Mouse (Mus musculus) ovary, postnatal 14 days (tissue): ENCODE measurements around the gene Cyp8b1.

ENCODE experiments used
- DNase-seq: peaks from one replicate; pipeline ENCODE4 v3.0.0; 2022; ENCODE audit warnings: low spot score

Cyp8b1 gene

DNA sequence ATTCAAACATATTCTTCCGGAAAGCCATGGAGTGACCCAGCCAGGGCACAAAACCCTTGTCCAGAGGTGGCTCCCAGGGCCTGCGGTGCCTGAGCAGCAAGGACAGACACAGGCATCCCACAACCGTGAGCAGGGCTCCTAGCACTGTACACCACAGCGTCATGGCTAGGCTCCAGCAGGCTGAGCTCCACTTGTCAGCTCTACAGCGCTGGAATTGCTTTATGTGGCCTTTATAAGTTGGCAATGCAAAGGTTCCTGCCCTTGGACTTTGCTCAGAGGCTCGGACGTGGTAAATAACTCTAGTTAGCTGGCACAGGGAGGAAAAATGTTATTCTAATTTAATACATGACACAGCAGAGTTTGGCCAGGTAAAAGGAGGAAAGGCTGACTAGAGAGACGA lies at the start of gene Cyp8b1:
Gene Cyp8b1, minus strand, starts transcription at position 204 of the 400 bp plus-strand sequence.
- no peak for DNase-seq

DNA sequence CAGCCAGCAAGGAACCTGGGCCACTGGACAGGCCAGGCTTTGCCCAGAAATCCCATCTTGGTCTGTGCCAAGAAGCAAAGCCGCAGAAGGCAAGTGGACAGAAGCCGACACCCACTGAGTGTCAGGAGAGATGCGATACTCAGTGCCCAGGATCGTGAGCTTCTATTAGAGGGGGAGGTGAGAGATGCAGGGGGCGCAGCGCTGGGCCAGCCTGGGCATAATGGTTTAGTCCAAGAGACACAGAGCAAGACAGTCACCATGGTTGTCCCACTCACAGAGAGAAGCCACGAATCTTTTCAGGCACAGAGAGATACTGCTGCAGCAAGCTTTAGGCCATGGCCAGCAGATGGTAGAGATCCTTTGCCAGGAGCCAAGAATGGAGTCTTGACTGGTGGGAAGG lies 48.8 kb upstream of the Cyp8b1 start:
- DNase-seq, result no peak

DNA sequence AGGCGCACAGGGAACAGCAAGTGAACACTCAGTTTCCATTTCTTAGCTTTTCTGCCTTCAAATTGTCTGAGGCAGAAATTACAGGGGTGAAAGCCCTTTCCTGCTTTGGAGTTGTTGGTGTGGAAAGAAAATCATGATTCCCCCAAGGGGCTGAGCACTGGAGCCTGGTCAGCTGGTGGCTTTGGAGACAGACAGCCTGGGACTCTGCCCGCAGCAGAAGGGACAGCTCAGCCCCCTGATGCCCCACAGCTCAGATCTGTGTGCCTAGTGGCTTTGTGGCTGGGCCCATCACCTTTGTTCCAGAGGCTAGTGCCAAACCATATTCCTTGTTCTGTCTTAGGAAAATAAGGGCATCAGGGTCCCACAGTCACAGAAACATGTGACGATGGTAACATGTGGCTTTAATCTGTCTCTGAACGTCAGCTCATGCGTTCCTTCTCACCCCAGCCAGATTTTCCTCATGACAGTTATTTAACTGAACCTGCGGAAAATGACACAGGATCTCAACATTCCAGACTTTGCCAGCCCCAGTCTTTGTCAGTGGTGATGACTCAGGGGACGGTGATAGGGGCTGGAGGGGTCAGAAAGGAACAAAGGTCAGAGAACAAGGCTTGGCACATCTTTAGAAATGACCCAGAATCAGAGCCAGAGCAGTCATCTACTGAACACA lies 44.0 kb upstream of the Cyp8b1 start:
- no peak for DNase-seq

DNA sequence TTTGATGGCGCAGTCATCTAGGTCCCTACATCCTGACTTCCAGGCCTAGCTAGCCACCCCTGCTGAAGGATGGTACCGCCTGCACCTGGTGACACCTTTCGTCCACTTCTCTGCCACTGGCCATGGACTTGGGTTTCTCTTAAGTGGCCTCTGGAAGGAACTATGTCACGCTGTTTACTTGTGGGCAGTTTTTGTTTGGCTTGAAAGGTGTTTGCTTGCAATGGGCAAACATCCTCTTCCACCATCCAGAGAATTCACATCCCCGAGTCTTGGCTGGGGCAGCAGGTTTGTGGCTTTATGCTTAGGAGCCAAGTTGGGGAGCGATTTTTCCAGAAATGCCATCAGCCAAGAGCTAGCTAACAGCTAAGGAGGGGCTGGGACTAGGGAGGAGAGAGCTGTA lies 36.5 kb upstream of the Cyp8b1 start:
- DNase-seq, result no peak

DNA sequence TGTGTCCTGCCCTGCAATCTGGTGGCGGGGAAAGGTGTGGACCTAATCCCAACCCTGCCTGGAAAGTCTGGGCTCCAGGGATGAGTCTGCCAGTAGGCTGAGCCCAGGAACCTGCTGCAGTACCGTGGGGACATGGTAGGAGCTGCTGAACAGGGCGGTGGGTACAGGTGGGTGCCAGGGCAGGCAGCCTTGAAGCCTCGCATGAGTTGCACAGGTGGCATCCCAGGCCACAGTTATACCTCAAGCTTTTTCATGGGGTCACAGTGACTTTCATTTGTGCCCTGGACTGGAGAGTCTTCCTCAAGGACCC lies 35.0 kb upstream of the Cyp8b1 start:
- DNase-seq, result no peak

DNA sequence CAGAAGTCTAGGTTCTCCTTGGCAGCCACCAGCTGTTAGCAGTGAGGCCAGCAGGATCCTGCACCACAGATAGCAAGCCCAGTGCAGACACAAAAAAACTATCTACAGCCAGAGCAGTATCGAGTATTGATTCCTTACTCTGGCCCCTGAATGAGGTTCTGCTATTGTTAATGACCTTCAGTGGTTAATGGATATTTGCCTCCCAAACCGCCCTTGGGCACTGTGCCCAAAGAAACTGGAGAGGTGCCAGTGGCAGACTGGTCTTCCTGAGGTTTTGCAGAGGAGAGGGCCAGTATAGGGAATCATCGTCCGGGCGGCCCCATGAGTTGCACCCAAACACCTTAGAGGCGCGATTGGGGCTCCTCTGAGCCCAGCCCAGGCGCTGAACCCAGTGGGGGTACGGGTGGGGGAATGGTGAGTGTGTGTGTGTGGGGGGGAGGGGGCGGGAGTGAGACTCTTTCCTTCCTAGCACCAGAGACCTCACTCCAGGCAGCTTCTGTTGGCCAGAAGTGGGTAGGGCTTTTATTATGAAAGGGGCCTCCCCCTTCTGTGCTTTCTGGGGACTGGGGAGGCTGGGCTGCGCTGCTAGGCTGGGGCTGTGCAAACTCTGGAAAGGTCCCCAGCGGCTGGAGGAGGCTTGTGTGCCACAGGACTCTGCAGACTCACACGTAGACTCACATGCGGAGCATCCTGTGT lies 34.5 kb upstream of the Cyp8b1 start, which contains the start of gene Fam198a:
Gene Fam198a, plus strand, starts transcription at position 571 of the 696 bp plus-strand sequence.
- peak; percentile 94 for DNase-seq

DNA sequence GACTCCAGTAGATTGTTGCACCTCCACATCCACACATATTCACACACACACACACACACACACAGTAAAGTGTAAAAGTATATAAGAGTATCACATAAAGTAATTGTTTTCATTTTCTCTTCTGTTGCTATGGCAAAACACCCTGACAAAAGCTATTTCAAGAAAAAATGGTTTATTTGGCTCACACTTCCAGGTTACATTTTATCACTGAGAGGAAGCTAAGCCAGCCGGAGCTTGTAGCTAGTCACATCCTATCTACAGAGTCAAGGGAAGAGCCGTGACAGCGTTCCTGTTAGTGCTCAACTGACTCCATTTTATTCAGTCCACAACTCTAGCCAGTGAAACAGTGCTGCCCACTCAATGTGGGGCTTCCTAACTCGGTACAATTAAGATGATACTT lies 32.3 kb upstream of the Cyp8b1 start:
- DNase-seq, result no peak

DNA sequence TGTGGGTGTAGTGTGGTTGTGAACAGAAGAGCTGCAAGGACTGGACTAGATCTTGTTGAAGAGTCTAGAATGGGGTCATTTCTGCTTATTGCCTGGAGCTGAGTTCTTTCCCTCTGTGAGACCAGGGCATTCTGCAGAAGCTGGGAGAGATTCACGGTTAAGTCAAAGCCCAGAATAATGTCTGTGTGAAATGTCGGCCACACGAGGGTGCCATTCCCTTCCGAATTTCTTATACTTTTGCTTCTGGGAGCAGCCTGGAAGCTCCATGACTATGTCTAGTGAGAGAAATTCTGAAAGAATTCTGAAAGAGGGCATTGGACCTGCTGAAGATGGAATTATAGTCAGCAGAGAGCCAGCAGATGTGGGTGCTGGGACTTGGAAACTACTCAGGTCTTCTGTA lies 31.7 kb upstream of the Cyp8b1 start:
- peak; percentile 61 for DNase-seq

DNA sequence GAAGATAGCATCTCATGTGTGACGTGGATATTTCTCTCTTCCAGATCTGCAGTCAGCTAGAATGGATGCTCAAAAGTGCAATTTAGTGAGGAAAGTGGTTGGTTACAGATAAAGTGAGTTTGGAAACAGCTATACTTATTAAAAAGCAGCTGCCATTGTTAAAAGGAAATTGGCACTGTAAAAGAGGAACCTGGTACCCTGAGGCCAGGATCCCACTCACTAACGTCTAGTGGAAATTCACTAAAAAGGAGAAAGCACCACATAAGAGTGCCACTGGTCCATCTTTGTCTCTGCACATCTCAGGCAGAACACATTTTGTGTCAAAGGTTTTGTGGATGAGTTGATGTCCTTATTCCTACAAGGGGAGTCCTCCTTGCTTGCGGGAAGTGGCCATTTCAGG lies 27.5 kb upstream of the Cyp8b1 start:
- no peak for DNase-seq

DNA sequence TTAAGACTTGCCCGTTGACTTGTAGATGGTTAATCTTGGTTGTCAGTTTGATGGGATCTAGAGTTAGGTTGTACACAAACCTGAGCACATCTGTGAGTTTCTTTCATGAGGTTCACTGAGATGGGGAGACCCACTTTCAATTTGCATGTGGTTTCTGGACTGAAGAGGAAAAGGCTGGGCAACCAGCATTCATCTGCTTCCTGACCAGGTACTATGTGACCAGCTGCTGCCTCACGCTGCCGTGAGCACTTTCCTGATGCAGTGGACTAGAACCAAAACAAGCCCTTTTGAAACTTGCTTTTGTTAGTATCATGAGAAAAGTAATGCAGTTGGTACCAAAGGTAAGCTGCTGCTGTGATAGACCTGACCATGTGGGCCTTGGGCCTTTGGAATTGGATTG lies 26.9 kb upstream of the Cyp8b1 start:
- DNase-seq, result no peak

DNA sequence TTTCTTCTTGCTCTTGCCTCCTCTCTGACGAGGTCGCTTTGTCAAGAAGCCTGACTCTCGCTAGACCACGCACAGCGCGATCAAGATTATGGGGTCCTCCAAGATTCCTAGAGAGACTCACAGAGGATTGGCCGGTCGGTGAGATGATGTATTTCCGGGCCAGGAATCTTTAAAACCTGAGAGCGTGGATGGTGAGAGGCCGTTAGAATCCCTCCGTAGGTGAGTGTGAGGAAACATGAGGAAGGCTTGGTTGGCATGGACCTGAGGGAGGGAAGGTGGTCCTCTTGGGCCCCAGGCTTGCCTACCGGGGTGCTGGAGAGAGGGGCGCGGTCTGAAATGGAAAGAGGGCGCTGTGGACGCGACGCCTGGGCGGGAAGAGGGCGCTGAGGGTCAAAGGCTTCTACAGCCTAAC lies 21.8 kb upstream of the Cyp8b1 start:
- no peak for DNase-seq

DNA sequence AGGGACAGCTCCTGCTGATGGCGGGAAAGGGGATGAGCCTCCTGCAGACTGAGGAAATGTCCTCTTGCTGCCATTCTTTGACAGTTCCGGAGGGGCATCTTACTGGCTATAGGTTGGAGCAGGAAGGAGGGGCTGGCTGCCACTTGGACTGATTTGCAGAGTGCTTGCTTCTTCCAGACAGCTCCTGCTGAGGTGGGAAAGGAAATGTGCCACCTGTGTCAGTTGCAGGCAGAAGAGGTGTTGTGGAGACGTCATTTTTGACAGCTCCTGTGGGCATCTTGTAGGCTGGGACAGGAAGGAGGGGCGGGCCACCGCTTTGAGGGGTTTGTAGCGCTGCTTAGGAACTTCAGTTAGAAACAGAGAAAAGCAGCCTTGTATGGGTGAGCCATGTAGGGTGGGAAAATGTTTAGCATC lies 21.4 kb upstream of the Cyp8b1 start:
- no peak for DNase-seq

DNA sequence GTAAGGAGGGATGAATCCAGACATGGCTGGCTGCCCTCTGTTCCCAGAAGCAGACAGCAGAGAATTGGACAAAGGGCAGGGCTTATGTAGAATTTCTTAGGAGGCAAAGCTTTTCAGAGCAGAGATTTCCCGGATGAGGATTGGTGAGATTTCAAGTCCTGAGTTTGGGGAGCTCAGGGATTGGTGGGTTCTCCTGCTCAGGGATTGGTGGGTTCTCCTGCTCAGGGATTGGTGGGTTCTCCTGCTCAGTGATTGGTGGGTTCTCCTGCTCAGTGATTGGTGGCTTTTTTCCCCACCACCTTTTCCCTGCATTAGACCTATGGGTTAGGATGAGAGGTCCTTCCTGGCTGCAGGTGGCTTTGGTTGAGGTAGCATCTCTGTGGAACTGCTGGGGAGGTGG lies 20.8 kb upstream of the Cyp8b1 start:
- DNase-seq, result no peak

DNA sequence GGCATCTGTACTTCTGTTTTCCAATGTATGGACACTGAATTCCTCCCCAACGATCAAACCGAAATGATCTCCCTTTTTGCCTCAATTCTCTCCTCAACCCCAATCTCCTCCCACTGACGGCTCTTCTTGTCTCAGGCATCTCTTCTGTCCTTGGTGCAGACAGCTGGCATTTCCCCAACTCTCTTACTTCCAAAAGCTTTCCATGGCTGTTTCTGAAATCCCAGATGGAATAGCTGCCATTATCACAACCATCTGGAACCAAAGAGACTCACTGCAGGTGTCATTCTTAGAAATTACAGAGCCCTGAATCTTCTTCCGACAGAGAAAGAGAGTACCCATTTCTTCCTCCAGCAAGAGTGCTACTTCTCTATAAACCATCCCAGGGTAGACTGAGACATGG lies 18.8 kb upstream of the Cyp8b1 start:
- DNase-seq, result no peak

DNA sequence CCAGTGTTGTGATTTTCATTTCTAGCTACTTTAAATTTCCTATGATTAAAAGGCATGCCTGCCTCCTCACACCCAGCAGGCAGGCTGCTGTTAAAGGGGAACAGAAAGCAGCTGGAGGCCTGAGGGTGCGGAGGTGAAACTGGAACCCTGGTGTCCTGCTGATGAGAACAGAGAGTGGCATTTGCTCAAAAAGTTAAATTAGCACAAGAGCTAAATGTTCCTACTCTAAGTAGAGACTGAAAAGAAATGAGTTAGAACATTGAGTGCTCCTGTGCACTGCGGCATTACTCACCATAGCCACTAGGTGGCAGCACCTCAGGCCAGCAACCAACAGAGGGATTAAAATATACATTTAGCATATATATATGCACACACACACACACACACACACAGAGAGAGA lies 12.4 kb upstream of the Cyp8b1 start:
- DNase-seq, result peak; percentile 29

DNA sequence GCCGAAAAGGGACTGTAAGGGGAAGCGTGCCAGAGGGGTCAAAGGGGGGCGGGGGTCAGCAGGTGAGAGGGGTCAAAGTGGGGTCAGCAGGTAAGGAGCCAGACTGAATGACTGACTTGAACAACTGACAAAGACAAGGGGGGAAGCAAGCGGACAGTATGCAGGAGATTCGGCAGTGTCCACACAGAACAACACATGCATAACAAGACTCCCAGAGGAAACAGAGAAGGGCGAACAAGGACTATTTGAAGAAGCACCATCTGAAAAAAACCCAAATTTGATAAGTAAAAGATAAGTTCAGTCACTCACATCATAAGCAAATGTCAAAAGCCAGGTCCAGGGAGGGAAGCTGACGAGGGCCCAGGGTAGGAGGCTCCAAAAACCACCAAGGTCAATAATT lies 11.6 kb upstream of the Cyp8b1 start:
- no peak for DNase-seq

DNA sequence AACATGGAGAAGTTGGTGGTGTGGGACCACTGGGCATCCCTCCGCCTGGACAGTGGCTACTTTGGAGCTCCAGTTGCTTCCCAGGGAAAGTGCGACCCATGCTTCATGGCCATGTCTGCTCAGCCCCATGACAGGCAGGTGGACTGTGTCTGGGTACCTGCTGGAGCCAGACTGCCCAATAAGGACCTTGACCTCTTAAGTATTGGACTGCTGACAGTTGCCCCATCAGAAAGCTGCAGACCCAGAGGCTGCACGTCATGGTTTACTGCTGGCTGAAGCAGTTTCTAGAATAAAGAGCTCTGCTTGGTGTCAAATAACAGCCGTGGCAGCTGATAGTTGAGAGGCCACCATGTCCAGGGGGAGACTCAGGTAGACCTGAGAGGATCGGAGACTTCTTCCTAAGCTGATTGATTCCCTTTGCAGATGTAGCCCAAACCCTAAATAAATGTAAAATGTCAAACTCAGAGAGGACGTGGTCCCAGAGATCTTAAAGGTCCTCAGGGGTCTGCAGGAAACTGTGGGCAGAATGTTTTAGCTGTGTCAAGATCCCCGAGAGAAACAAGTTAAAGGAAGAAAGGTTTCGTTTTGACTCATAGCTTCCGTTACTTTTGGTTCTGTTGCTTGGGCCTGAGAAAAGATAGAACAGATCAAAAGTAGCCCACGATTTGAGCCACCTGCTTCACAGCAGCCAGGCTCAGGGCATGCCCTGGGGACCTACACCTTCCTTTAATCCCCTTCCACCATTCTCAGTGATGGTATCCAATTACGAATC lies 10.7 kb upstream of the Cyp8b1 start:
- no peak for DNase-seq

DNA sequence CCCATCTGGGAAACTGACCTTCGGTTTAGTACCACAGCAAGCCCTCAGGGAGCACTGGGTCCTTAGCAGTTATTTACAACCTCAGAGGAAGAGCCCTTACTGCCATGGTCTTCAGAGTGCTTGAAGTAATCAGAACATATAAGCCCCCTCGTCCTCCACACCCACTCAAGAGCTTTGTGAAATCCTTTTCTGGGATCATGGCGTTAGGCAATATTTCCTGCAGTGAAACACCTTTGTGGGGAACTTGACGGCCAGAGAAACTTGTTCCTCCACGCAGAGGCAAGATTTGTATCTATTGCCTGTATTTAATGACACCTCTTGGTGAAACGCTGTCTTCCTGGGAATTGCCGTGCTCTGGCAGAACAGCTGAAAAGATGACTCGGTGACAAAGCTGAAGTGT lies 9.9 kb upstream of the Cyp8b1 start:
- no peak for DNase-seq

DNA sequence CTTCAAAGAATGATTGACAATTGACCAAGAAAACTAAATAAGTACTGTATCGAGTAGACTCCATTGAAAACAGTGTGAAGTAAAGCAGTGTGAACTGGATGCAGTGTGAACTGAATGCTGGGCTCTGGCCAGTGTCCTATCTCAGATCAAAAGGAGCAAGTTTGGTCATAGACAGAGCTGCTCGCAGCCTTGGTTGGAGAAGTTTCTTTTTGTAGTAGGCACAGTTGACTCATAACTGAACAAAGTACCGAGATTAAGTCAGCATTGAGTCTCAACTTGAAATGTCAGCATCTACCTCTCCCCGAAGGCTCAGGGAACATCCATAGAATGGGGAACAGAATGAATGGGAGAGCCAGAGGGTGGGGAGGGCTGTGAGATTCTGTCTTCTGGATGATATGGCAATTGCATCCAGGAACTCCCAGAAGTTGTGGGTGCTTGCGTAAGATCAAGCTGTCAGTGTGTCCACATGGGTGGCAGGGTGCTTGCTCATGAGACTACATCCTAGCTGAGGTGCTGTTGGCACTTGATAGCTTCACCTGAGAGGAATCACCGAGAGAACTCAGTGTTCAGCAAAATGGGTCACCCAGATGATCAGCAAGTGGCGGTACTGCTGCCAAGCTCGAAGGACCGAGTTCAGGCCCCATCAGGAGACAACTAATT lies 8.9 kb upstream of the Cyp8b1 start:
- DNase-seq, result no peak

DNA sequence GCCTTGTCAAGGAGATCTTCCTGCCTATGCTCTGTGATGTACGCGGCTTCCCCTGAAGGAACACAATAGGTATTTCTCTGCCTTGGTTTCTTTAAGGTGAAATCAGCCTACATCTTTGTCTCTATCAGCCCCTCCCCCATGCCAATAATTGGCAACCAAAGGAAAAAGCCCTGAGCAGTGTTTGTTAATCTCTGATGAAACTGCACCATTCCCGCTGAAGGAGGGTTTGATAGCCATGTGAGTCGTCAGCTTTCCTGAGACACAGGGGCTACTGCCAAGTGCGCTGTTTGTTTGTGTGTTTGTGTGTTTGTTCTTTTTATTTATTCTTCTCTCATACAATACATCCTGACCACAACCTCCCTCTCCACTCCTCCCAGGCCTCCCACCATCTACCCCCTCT lies 7.8 kb upstream of the Cyp8b1 start:
- DNase-seq, result no peak

DNA sequence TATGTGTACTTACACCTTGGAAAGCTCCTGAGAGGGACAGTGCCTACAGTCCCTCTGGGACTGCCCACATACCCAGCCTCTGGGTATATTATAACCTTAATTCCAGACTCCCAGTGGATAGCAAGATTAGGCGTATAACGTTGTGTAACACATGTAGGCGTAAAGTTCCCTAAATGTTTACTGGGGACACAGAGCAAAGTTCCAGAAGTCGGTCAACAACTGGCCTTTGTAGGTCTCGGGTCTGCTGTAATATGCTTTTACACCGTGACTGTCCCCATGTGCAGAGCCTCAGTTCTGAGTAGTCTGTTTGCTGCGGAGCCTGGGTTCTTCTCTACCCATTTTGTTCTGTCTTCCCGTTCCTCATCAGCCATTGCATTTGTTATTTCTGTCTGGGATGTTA lies 7.3 kb upstream of the Cyp8b1 start:
- no peak for DNase-seq

DNA sequence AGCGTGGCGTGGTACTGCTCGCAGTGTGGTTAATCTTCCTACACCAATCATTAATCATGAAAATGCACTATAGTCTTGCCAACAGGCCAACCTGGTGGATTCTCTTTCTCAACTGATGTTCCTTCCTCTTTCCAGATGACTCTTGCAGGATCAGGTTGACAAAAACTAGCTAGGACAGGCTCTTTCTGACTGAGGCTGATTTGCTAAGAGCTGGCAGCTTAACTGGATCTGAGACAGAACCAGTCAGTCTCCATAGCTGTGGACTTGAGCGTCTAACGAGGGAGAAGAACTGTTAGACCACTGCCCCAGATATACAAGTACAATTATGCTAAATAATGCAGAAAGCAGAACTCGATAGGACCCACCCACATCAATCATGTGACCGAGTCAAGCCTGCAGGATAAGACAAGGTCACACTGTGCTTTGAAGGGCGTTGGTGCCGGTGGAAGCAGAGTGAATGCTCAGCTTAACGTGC lies 3.0 kb upstream of the Cyp8b1 start:
- DNase-seq, result no peak

DNA sequence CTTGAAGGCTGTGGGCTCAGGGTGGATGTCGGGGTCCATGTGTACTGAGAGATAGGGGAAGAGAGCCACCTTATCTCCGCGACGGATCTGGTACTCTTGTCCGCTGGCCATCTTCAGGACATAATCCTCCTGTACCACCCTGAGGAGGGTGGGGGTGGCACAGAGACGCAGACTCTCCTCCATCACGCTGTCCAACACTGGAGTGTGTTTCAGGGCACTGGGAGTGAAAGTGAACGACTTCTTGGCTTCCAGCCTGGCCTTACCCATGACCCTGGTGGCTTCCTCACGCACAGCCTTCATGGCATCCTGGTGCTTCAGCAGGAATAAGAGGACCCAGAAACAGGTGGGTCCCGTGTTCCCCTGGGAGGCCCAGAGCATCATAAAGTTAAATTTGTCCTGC lies 1.0 kb downstream of the Cyp8b1 start:
- no peak for DNase-seq
